Mouse (Mus musculus): ENCODE results near the gene Bcl11b.

GRCm38 (mm10) chr12:108049625-108050024, 46.2 kb upstream of the Bcl11b start:
- TF ChIP-seq ZKSCAN1 (IDR thresholded peaks at IDR 0.05; ENCODE audit: borderline replicate concordance, low read depth, low read length) (no peak), CHD2 (IDR thresholded peaks at IDR 0.05; ENCODE audit: low read length) (no peak), CTCF (conservative IDR thresholded peaks at IDR 0.05 in 1 of 2, IDR thresholded peaks at IDR 0.05 in 1 of 2; ENCODE audit: low read depth in 2 of 2, low read length in 2 of 2) (no peak), USF1 (IDR thresholded peaks at IDR 0.05; ENCODE audit: low read depth, low read length) (no peak), POLR2A (IDR thresholded peaks at IDR 0.05; ENCODE audit: low read depth, low read length) (no peak), MAFK (IDR thresholded peaks at IDR 0.05; ENCODE audit: insufficient replicate concordance, low read length) (no peak), ELF1 (IDR thresholded peaks at IDR 0.05; ENCODE audit: low read depth, low read length) (no peak), E2F4 (IDR thresholded peaks at IDR 0.05; ENCODE audit: insufficient replicate concordance, low read depth, low read length) (no peak), SMC3 (IDR thresholded peaks at IDR 0.05; ENCODE audit: low read depth, low read length) (no peak), MAX (IDR thresholded peaks at IDR 0.05; ENCODE audit: low read length) (no peak)
